Mouse (Mus musculus) T-cell, adult 66 days (primary cell): ENCODE results near the gene Cpeb4. TPM values are rescaled to one million over a fixed set of nuclear protein-coding genes. Genes with fewer than 3 reads are reported as not detected.

ENCODE experiments used
- total RNA-seq, 2 experiments: library from RNA; stranded (reverse); gene quantifications; 3 replicates in 1 of 2; 4 replicates in 1 of 2; pipeline ENCODE4 v1.2.4; 2023

Gene Cpeb4
- total RNA-seq = 10 to 100 TPM; 36.3 to 41.8 TPM

DNA sequence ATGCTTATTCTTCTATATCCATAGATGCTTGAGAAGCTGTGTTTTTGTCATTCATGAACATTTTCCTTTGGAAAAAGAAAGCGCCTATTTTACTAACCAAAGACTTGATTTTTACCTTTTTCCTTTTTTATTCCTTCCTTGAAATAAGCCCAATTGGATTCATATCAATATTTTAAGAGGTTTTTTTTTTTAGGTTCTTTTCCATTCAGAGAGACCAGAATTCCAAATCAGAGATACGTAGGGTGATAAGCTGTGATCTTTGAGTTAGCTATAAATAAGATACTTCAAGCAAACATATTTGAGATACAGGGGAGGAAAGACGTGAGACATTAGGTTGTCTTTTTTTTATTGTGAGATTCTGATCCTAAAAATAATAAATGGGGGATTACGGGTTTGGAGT is at the start of gene Cpeb4:
Cpeb4 (plus strand) TSS at position 301 of the 400 bp plus-strand sequence.

DNA sequence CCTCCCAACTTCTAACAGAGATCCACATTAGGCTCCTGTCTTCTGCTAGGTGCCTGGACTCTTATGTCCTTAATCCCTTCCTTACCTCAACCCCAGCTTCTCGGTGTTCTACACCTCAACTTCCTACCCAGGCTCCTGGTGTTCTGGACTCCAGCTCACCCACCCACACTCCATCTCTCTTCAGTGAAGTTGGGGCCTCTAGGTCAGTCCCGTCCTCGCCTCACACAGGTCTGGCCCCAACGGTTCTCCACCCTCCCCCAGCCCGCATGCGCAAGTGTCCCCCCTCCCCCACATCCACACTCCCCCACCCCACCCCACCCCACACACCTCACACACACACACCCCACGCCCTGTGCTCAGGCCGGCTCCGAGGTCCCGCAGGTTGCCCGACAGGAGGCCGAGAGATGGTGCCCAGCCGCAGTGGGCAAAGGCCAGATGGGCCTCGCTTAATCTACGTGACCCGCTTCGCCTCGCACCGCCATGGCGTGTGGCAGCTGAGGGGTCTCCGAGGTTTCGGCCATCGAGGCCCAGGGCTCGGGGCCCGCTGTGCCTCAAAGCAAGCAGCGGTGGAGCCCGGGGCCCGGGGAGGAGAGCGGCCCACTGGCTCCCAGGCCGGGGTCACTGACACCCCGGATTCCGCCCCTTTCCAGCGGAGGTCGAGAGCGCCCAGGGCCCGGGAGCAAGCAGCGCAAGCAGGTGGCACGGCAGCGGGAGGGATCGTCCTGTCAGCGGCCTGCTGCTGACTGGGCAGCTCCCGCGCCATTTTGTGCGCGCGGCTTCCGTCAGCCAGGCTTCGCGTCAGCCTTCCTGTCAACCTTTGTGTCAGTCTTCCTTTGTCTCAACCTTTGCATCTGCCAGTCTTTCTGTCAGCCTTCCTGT is 93.5 kb downstream of the Cpeb4 start, which contains the start of gene 4930524B15Rik:
4930524B15Rik (plus strand) TSS at position 337 of the 879 bp plus-strand sequence.

Other genes with a start within 250 kb of the Cpeb4 start
- 10 to 100 TPM; 27.9 to 32.7 TPM for gene Bod1, start 200.3 kb upstream of the Cpeb4 start, total RNA-seq
- gene 4930524B15Rik, start 93.4 kb downstream of the Cpeb4 start, total RNA-seq = not detected
- gene Nsg2, start 128.3 kb downstream of the Cpeb4 start, total RNA-seq = 100 to 1,000 TPM; 163 to 164 TPM